Mouse (Mus musculus): Measurements from ENCODE around the gene Nudt2.

DNA sequence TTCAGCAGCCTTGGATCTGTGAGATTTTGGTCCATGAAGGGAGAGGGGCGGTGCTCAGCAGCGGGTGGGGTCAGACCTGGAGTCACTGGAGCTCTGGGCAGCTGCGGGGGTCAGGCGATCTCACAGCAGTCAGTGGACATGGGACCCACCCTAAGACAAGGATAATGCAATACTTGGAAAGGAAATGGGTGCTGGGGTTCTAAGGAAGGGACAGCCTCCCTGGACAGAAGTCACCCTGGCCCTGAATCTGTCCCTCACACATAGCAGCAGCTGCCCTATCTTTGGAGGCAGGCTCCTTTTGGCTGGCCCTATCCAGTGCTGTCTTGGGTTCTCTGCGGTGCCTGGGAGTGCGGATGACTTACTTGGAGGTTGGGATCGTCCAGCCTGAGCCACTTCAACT, 58.9 kb downstream of the Nudt2 start:
- TF ChIP-seq GATA1 (IDR thresholded peaks at IDR 0.05; ENCODE audit: borderline replicate concordance, low read length) (no peak), FLI1 (IDR thresholded peaks at IDR 0.05; ENCODE audit: low read length) (no peak)
